ENCODE assay signal across 10 mouse cellular contexts in the genomic region with DNA sequence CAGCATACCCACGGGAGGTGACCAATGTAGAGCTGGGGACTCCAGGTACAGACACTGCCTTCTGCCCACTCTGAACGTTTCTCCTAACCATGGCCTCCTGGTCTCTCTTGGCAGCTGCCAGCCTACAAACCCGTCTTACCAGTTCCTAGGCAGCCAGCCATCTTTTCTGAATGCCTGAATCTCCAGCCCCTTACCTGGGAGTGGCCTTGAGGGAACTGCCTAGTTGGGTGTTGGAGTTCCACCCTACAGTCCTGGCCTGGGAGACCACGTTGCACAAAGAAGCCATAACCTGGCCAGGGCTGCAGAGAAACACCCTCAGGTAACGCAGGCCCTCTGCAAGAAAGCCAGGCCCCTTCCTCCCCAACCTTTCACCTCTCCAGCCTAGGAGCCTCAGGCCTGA.
DNase-seq lines count a peak whose midpoint lies in the region; ATAC-seq and TF ChIP-seq lines count a peak whose summit lies in the region.
"Had no signal": no experiment of that assay in that cellular context is flagged by ENCODE, and none has a peak within 500 bp of the region (broad histone marks: within the 10 kb centered on the region; RNA-seq: fewer than 3 reads in every experiment).

No protein-coding gene starts in this region.

- no peaks in the 10 kb centered on the region; the same call in 1 of the 2 replicates for H3K36me3 ChIP-seq in heart, adult 2 months (ENCODE audit: control insufficient read depth, insufficient read depth, low read length)
- no peaks in the 10 kb centered on the region for H3K36me3 ChIP-seq in heart, embryonic 16.5 days (ENCODE audit: control insufficient read depth, insufficient read depth)
- H3K36me3 ChIP-seq in small intestine, adult 2 months (ENCODE audit: control insufficient read depth, insufficient read depth, low read length), result no peaks in the 10 kb centered on the region

- H3K4me2 ChIP-seq in heart, embryonic 16.5 days (ENCODE audit: low read depth, low read length), result no peak overlapping the region

- TF ChIP-seq EP300 in heart, adult 2 months (IDR thresholded peaks at IDR 0.05; ENCODE audit: insufficient read depth, low read depth, low read length), result no peak

- no peak overlapping the region for H3K4me3 ChIP-seq in heart, adult 2 months
- H3K4me3 ChIP-seq in heart, embryonic 16.5 days (ENCODE audit: low read length), result no peak overlapping the region
- H3K4me3 ChIP-seq in small intestine, adult 2 months (ENCODE audit: low read depth, low read length), result peak overlapping the region; percentile 49

- H3K27ac ChIP-seq in heart, adult 2 months, result peak overlapping the region; percentile 87
- H3K27ac ChIP-seq in heart, embryonic 16.5 days (ENCODE audit: low read length), result peak overlapping the region; percentile 83
- H3K27ac ChIP-seq in small intestine, adult 2 months (ENCODE audit: insufficient read depth, low read depth, low read length), result peak overlapping the region; percentile 86

- H3K27me3 ChIP-seq in heart, adult 2 months (ENCODE audit: control insufficient read depth, insufficient read depth, low read length), result no peaks in the 10 kb centered on the region
- H3K27me3 ChIP-seq in heart, embryonic 16.5 days (ENCODE audit: control insufficient read depth, insufficient read depth, low read length), result peaks cover 2% of the 10 kb centered on the region; the same call in 1 of the 2 replicates
- H3K27me3 ChIP-seq in small intestine, adult 2 months (ENCODE audit: control insufficient read depth, insufficient read depth, low read length), result no peaks in the 10 kb centered on the region

- H3K79me2 ChIP-seq in heart, adult 2 months (replicated peaks; ENCODE audit: control insufficient read depth, insufficient read depth, low read length), result no peaks in the 10 kb centered on the region

- intact Hi-C loops in heart, adult 2 months (cut with DNase I), result no loop called here
- intact Hi-C loops in heart, postnatal 14 days (cut with DNase I), result loop anchor here (5.0 kb wide), 1 partner anchor 35 kb away; no protein-coding TSS in a partner anchor

- WGBS in heart, adult 2 months, result 54% methylated on average over 5 of the region's 5 CpGs
- WGBS in heart, embryonic 16.5 days, result 68% methylated on average over 5 of the region's 5 CpGs
- WGBS in small intestine, adult 2 months, result 25% methylated on average over 5 of the region's 5 CpGs

- H3K4me1 ChIP-seq in heart, adult 2 months (ENCODE audit: control insufficient read depth, insufficient read depth, low read length), result peaks cover 30% of the 10 kb centered on the region
- H3K4me1 ChIP-seq in heart, embryonic 16.5 days (ENCODE audit: control insufficient read depth, insufficient read depth, low read length), result peaks cover 44% of the 10 kb centered on the region
- peaks cover 40% of the 10 kb centered on the region for H3K4me1 ChIP-seq in small intestine, adult 2 months (ENCODE audit: control insufficient read depth, insufficient read depth, insufficient read length, low read length)

- no peak for ATAC-seq in heart, embryonic 16.5 days (replicated peaks; ENCODE audit: extremely low read depth, insufficient read depth, low FRiP score)

- no peak for TF ChIP-seq CTCF in heart, adult 2 months (IDR thresholded peaks at IDR 0.05)
- TF ChIP-seq CTCF in small intestine, adult 2 months (IDR thresholded peaks at IDR 0.05; ENCODE audit: extremely low read depth, insufficient read length, insufficient replicate concordance, low read depth, low read length), result no peak

- no peak for TF ChIP-seq POLR2A in heart, adult 2 months (IDR thresholded peaks at IDR 0.05; ENCODE audit: insufficient read depth, low read depth, low read length)
- peak; percentile 38; the same call in 1 of the 2 replicates for TF ChIP-seq POLR2A in small intestine, adult 2 months (IDR thresholded peaks at IDR 0.05; ENCODE audit: low read depth, low read length)

- no peaks in the 10 kb centered on the region for H3K9me3 ChIP-seq in heart, embryonic 16.5 days (replicated peaks; ENCODE audit: control insufficient read depth, low read length)

- DNase-seq in heart, adult 2 months, result no peak
- no peak for DNase-seq in heart, postnatal 14 days
- peak; percentile 53 to 68 for DNase-seq in kidney, postnatal 4 days
- DNase-seq in B cell, adult 2 months, result no peak
- DNase-seq in right cerebral cortex, adult 2 months (ENCODE audit: low spot score in 2 of 2), result no peak
- no peak for DNase-seq in layer of hippocampus, postnatal 10 days (ENCODE audit: low spot score in 2 of 2)
- DNase-seq: cerebellum, adult 2 months; midbrain, embryonic 14.5 days had no signal

- no peak overlapping the region for H3K9ac ChIP-seq in heart, adult 2 months (ENCODE audit: low read depth, low read length)
- 0 out of 2 replicates have a peak overlapping the region, but pooled peaks have one; percentile 13 for H3K9ac ChIP-seq in heart, embryonic 16.5 days (ENCODE audit: low read length)

Comparison
In these comparisons a context has a peak if more than half of its experiments do, and no peak if none do; other contexts are left out.
1. DNase-seq: peak in kidney, postnatal 4 days (2 of 2); none in heart, adult 2 months (0 of 2), heart, postnatal 14 days (0 of 2), B cell, adult 2 months (0 of 2), right cerebral cortex, adult 2 months (0 of 2) and layer of hippocampus, postnatal 10 days (0 of 2).
2. Peak in every context shown above with its lines, with median percentiles within 50 percentile points of each other: H3K27ac ChIP-seq.